Mouse (Mus musculus): ENCODE results near the gene Cdkn1c. TPM values are rescaled to one million over a fixed set of nuclear protein-coding genes. Genes with fewer than 3 reads are reported as not detected.

The Cdkn1c gene
- polyA plus RNA-seq, 1 experiment from 2014 or later, result 942 TPM

DNA sequence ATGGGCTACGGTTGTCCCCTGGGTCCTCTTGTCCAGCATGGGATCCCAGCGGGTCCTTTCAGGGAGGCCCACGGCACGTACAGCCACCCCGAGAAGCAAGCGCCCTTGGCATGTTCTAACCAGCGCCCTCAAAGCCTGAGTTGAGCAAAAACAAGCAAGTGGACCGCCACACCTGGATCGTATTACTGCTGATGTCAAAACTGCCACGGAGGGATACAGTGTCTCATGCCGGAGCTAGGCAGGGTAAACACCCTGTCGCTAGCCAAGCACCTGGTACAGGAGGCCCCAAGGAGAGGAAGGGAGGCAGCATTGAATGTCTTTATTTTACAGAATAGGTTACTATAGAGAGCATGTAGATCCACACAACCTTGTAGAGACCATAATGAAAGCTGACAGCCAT, 44.4 kb downstream of the Cdkn1c start:
- H3K9me3 ChIP-seq (ENCODE audit: control insufficient read depth, low read length), result no peaks in the 10 kb centered on the region
- no peak overlapping the region for H3K4me3 ChIP-seq (ENCODE audit: low read depth, low read length)
- no peak overlapping the region for H3K4me2 ChIP-seq (replicated peaks; ENCODE audit: low read depth, low read length)
- 82% methylated on average over 12 of the region's 12 CpGs for WGBS
- no peaks in the 10 kb centered on the region for H3K27me3 ChIP-seq (ENCODE audit: control insufficient read depth, insufficient read depth, low read length)
- no peak for ATAC-seq (ENCODE audit: low FRiP score)
- no peak overlapping the region for H3K9ac ChIP-seq (ENCODE audit: low read depth, low read length)
- H3K36me3 ChIP-seq (ENCODE audit: control insufficient read depth, insufficient read depth, low read length), result no peaks in the 10 kb centered on the region
- H3K4me1 ChIP-seq (replicated peaks; ENCODE audit: control insufficient read depth, insufficient read depth, low read length), result no peaks in the 10 kb centered on the region; the same call in 1 of the 2 replicates
- H3K27ac ChIP-seq (ENCODE audit: low read depth, low read length), result no peak overlapping the region
- DNase-seq (ENCODE audit: low spot score), result no peak

DNA sequence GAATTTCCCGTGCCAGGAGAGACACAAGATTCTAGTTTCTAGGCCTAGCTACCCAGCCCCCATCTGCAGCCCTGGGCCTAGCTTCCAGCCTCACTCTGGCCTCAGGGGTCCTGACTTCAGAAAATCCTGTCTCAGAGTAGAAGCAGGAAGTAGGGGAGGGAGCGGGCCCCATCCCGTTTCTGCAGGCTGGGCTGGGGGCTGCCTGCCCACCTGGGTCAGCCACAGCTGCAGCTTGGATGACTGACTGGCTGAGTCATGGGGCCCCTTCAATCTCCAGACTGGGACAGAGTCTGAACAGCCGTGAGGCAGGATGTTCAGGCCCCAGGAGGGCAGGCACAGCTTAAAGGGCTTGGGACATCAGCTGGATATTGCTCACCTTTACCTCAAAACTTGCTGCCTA, 45.8 kb downstream of the Cdkn1c start:
- DNase-seq (ENCODE audit: low spot score) (no peak), ATAC-seq (ENCODE audit: low FRiP score) (no peak)
- Histone ChIP-seq H3K9me3 (ENCODE audit: control insufficient read depth, low read length) (no peaks in the 10 kb centered on the region), H3K9ac (ENCODE audit: low read depth, low read length) (no peak overlapping the region), H3K4me3 (ENCODE audit: low read depth, low read length) (no peak overlapping the region), H3K36me3 (ENCODE audit: control insufficient read depth, insufficient read depth, low read length) (no peaks in the 10 kb centered on the region), H3K4me2 (replicated peaks; ENCODE audit: low read depth, low read length) (no peak overlapping the region), H3K4me1 (replicated peaks; ENCODE audit: control insufficient read depth, insufficient read depth, low read length) (no peaks in the 10 kb centered on the region; the same call in 1 of the 2 replicates), H3K27me3 (ENCODE audit: control insufficient read depth, insufficient read depth, low read length) (no peaks in the 10 kb centered on the region), H3K27ac (ENCODE audit: low read depth, low read length) (no peak overlapping the region; the same call in 1 of the 2 replicates)
- WGBS, result 60% methylated on average over 4 of the region's 4 CpGs

DNA sequence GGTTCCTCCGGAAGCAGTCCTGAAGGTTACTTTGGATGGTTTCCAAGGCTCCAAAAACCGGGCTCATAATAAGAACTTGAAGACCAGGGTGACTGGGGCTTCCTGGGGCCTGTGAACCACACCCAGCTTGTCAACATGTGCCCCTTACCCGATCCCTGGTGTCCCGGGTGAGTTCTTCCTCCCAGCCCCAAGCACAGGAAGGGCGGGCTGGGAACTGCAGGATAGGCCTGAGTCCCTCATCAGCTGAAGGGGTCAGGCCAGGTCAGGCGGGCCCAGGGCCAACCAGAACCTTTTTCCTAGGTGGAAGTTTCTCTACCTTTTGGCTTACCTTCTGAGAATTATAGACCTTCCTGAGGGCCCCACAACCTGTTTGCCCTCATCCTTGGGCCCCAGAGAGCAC, 48.2 kb downstream of the Cdkn1c start:
- no peak for ATAC-seq (ENCODE audit: low FRiP score)
- Histone ChIP-seq H3K27ac (ENCODE audit: low read depth, low read length) (no peak overlapping the region), H3K27me3 (ENCODE audit: control insufficient read depth, insufficient read depth, low read length) (no peaks in the 10 kb centered on the region), H3K36me3 (ENCODE audit: control insufficient read depth, insufficient read depth, low read length) (no peaks in the 10 kb centered on the region), H3K4me1 (replicated peaks; ENCODE audit: control insufficient read depth, insufficient read depth, low read length) (no peaks in the 10 kb centered on the region; the same call in 1 of the 2 replicates), H3K9me3 (ENCODE audit: control insufficient read depth, low read length) (no peaks in the 10 kb centered on the region), H3K9ac (ENCODE audit: low read depth, low read length) (no peak overlapping the region), H3K4me2 (replicated peaks; ENCODE audit: low read depth, low read length) (no peak overlapping the region), H3K4me3 (ENCODE audit: low read depth, low read length) (no peak overlapping the region)
- DNase-seq (ENCODE audit: low spot score), result no peak
- 78% methylated on average over 6 of the region's 6 CpGs for WGBS

DNA sequence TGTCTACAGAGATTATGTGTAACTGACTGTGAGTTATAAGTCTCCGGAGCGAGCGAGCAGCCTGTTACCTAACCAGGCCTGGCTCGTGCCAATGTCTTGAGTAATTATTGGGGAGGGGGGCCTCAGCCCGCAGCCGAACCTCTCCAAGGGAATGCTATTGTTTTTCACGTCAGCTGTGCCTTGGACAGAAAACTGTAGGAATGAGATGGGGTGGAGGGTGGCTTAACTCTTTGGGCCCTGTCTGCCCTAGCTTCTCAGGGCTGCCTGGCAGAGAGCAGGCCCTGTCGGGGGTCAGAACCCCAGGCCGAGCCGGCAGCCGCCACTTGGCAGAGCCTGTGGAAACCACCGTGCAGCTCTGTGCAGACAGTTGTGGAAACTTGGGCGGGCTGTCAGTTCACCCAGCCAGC, 52.2 kb downstream of the Cdkn1c start:
- DNase-seq (ENCODE audit: low spot score), result no peak
- no peak overlapping the region for H3K4me2 ChIP-seq (replicated peaks; ENCODE audit: low read depth, low read length)
- no peak overlapping the region for H3K4me3 ChIP-seq (ENCODE audit: low read depth, low read length)
- no peak overlapping the region for H3K27ac ChIP-seq (ENCODE audit: low read depth, low read length)
- no peaks in the 10 kb centered on the region for H3K9me3 ChIP-seq (ENCODE audit: control insufficient read depth, low read length)
- no peak for ATAC-seq (ENCODE audit: low FRiP score)
- H3K9ac ChIP-seq (ENCODE audit: low read depth, low read length), result no peak overlapping the region
- no peaks in the 10 kb centered on the region for H3K4me1 ChIP-seq (replicated peaks; ENCODE audit: control insufficient read depth, insufficient read depth, low read length)
- WGBS, result 57% methylated on average over 13 of the region's 13 CpGs
- no peaks in the 10 kb centered on the region for H3K36me3 ChIP-seq (ENCODE audit: control insufficient read depth, insufficient read depth, low read length)
- no peaks in the 10 kb centered on the region for H3K27me3 ChIP-seq (ENCODE audit: control insufficient read depth, insufficient read depth, low read length)

Other genes starting within 250 kb of the Cdkn1c start
- gene Slc22a18, start 12.7 kb upstream of the Cdkn1c start, polyA plus RNA-seq (2014; fragmentation: Nextera tagmentation; extraction: Ambion mirVana), result 0.14 and 0.71 TPM in 2 replicates
- gene Phlda2, start 42.1 kb upstream of the Cdkn1c start, polyA plus RNA-seq (2014; fragmentation: Nextera tagmentation; extraction: Ambion mirVana), result 1.3 and 2.1 TPM in 2 replicates
- gene Nap1l4, start 88.1 kb upstream of the Cdkn1c start, polyA plus RNA-seq (2014; fragmentation: Nextera tagmentation; extraction: Ambion mirVana), result 175 and 187 TPM in 2 replicates
- gene Cars, start 139.0 kb upstream of the Cdkn1c start, polyA plus RNA-seq (2014; fragmentation: Nextera tagmentation; extraction: Ambion mirVana), result 69.7 and 73.1 TPM in 2 replicates
- gene Tnfrsf26, start 167.7 kb upstream of the Cdkn1c start, polyA plus RNA-seq (2014; fragmentation: Nextera tagmentation; extraction: Ambion mirVana), result 0.25 and 0.35 TPM in 2 replicates
- gene Tnfrsf22, start 188.6 kb upstream of the Cdkn1c start, polyA plus RNA-seq (2014; fragmentation: Nextera tagmentation; extraction: Ambion mirVana), result 9.2 and 9.5 TPM in 2 replicates
- 0.40 and 0.49 TPM in 2 replicates for gene Tnfrsf23, start 224.8 kb upstream of the Cdkn1c start, polyA plus RNA-seq (2014; fragmentation: Nextera tagmentation; extraction: Ambion mirVana)